Mouse (Mus musculus) embryonic facial prominence, embryonic 13.5 days (tissue): ENCODE data around the gene Clic4. TPM values are rescaled to one million over a fixed set of nuclear protein-coding genes. Genes with fewer than 3 reads are reported as not detected.

Source experiments
- ATAC-seq: fragments of 200-750 bp; cut with Nextera tagmentation; 2 replicates; pipeline ENCODE4 v1.8.0; 2017; ENCODE audit warnings: low read depth; ENCODE audit not compliant: insufficient number of reproducible peaks, insufficient read depth, low FRiP score, low TSS enrichment
- H3K27ac ChIP-seq: fragments of 300-500 bp; sonication (generic); 2 replicates; pipeline ENCODE4 v1.5.1; 2015; ENCODE audit warnings: moderate library complexity, mild to moderate bottlenecking, inconsistent platforms
- H3K27me3 ChIP-seq: fragments of 300-500 bp; sonication (generic); 2 replicates; pipeline ENCODE4 v1.6.1; 2015; ENCODE audit warnings: mild to moderate bottlenecking, inconsistent platforms
- H3K36me3 ChIP-seq: fragments of 300-500 bp; sonication (generic); 2 replicates; pipeline ENCODE4 v1.6.1; 2015; ENCODE audit warnings: mild to moderate bottlenecking, inconsistent platforms
- H3K4me1 ChIP-seq: fragments of 300-500 bp; sonication (generic); 2 replicates; pipeline ENCODE4 v1.6.1; 2015; ENCODE audit warnings: inconsistent platforms
- H3K4me2 ChIP-seq: fragments of 300-500 bp; sonication (generic); 2 replicates; pipeline ENCODE4 v1.6.1; 2015; ENCODE audit warnings: moderate library complexity, mild to moderate bottlenecking, inconsistent platforms
- H3K4me3 ChIP-seq: fragments of 300-500 bp; sonication (generic); 2 replicates; pipeline ENCODE4 v1.5.1; 2015; ENCODE audit warnings: mild to moderate bottlenecking, inconsistent platforms
- H3K9ac ChIP-seq: fragments of 300-500 bp; sonication (generic); 2 replicates; pipeline ENCODE4 v1.6.1; 2015; ENCODE audit warnings: mild to moderate bottlenecking, inconsistent platforms
- H3K9me3 ChIP-seq: fragments of 300-500 bp; sonication (generic); 2 replicates; pipeline ENCODE4 v1.6.1; 2016; ENCODE audit warnings: inconsistent platforms
- WGBS: fragments of 180-500 bp; shearing (Covaris S2); methylation state at CpG from one replicate; pipeline ENCODE4 v1.1.7; 2015; ENCODE audit warnings: mixed read lengths; 5-methylcytosine and 5-hydroxymethylcytosine counted together
- polyA plus RNA-seq: library from polyadenylated mRNA; unstranded; fragments of >200 nt; fragmentation: Nextera tagmentation; extraction: Ambion mirVana; gene quantifications from 2 replicates; pipeline ENCODE4 v1.2.1, GENCODE M21; 2015

The Clic4 gene
- polyA plus RNA-seq = 121 TPM in 2 replicates

GRCm38 (mm10) chr4:135272640-135273306 lies at the start of gene Clic4:
Gene Clic4, minus strand, starts transcription at chr4:135272814.
- ATAC-seq = peak; percentile 99
- peaks cover 38% of the 10 kb centered on the region for H3K4me1 ChIP-seq
- H3K4me2 ChIP-seq = peak within 1 kb of the TSS; percentile 73
- peak within 1 kb of the TSS; percentile 97 for H3K27ac ChIP-seq
- peak within 1 kb of the TSS; percentile 96 for H3K9ac ChIP-seq
- under 1% methylated on average over 55 of the region's 64 CpGs for WGBS
- no peaks in the 10 kb centered on the region for H3K36me3 ChIP-seq
- peaks cover 16% of the 10 kb centered on the region for H3K27me3 ChIP-seq
- peak within 1 kb of the TSS; percentile 86 for H3K4me3 ChIP-seq
- H3K9me3 ChIP-seq = no peaks in the 10 kb centered on the region

- Histone ChIP-seq H3K27ac (no peak overlapping the region), H3K4me3 (no peak overlapping the region), H3K4me1 (peaks cover 5% of the 10 kb centered on the region; the same call in 1 of the 2 replicates), H3K9ac (no peak overlapping the region), H3K27me3 (no peaks in the 10 kb centered on the region), H3K36me3 (peaks cover 80% of the 10 kb centered on the region), H3K4me2 (no peak overlapping the region), H3K9me3 (0 out of 2 replicates have a peak, but pooled peaks cover 6% of the 10 kb centered on the region)
- peak; percentile 80 for ATAC-seq
- 8% methylated on average over 2 of the region's 2 CpGs for WGBS
Observed at GRCm38 (mm10) chr4:135317966-135318365, 45.4 kb upstream of the Clic4 start.

- Histone ChIP-seq H3K9me3 (0 out of 2 replicates have a peak, but pooled peaks cover 6% of the 10 kb centered on the region), H3K27ac (no peak overlapping the region), H3K4me1 (peaks cover 8% of the 10 kb centered on the region; the same call in 1 of the 2 replicates), H3K36me3 (peaks cover 76% of the 10 kb centered on the region), H3K27me3 (no peaks in the 10 kb centered on the region), H3K4me3 (no peak overlapping the region), H3K4me2 (no peak overlapping the region), H3K9ac (no peak overlapping the region)
- 74% methylated on average over 4 of the region's 4 CpGs for WGBS
- no peak for ATAC-seq
Observed at GRCm38 (mm10) chr4:135317539-135317938, 44.9 kb upstream of the Clic4 start.

- ATAC-seq = no peak
- WGBS = 95% methylated on average over 9 of the region's 9 CpGs
- Histone ChIP-seq H3K4me1 (peaks cover 11% of the 10 kb centered on the region; the same call in 1 of the 2 replicates), H3K9ac (no peak overlapping the region), H3K36me3 (peaks cover 53% of the 10 kb centered on the region), H3K9me3 (0 out of 2 replicates have a peak, but pooled peaks cover 6% of the 10 kb centered on the region), H3K27me3 (no peaks in the 10 kb centered on the region), H3K4me3 (no peak overlapping the region), H3K27ac (no peak overlapping the region), H3K4me2 (no peak overlapping the region)
Observed at GRCm38 (mm10) chr4:135315287-135315686, 42.7 kb upstream of the Clic4 start.

GRCm38 (mm10) chr4:135314419-135314832 lies 41.8 kb upstream of the Clic4 start:
- Histone ChIP-seq H3K36me3 (peaks cover 44% of the 10 kb centered on the region), H3K27ac (no peak overlapping the region), H3K9ac (no peak overlapping the region), H3K9me3 (0 out of 2 replicates have a peak, but pooled peaks cover 6% of the 10 kb centered on the region), H3K4me1 (peaks cover 17% of the 10 kb centered on the region), H3K27me3 (no peaks in the 10 kb centered on the region), H3K4me2 (no peak overlapping the region), H3K4me3 (no peak overlapping the region)
- no peak for ATAC-seq
- WGBS = 88% methylated on average over 11 of the region's 11 CpGs

- ATAC-seq = no peak
- Histone ChIP-seq H3K4me1 (peaks cover 24% of the 10 kb centered on the region), H3K9me3 (0 out of 2 replicates have a peak, but pooled peaks cover 6% of the 10 kb centered on the region), H3K27me3 (no peaks in the 10 kb centered on the region), H3K36me3 (peaks cover 38% of the 10 kb centered on the region), H3K27ac (no peak overlapping the region), H3K4me3 (no peak overlapping the region), H3K4me2 (no peak overlapping the region), H3K9ac (no peak overlapping the region)
- 85% methylated on average over 9 of the region's 9 CpGs for WGBS
Observed at GRCm38 (mm10) chr4:135313761-135314241, 41.2 kb upstream of the Clic4 start.

- no peaks in the 10 kb centered on the region for H3K27me3 ChIP-seq
- H3K27ac ChIP-seq = 0 out of 2 replicates have a peak overlapping the region, but pooled peaks have one; percentile 28
- ATAC-seq = no peak
- peaks cover 28% of the 10 kb centered on the region for H3K4me1 ChIP-seq
- 64% methylated on average over 17 of the region's 17 CpGs for WGBS
- H3K9me3 ChIP-seq = 0 out of 2 replicates have a peak, but pooled peaks cover 6% of the 10 kb centered on the region
- no peak overlapping the region for H3K4me2 ChIP-seq
- no peak overlapping the region for H3K4me3 ChIP-seq
- peaks cover 34% of the 10 kb centered on the region for H3K36me3 ChIP-seq
- H3K9ac ChIP-seq = no peak overlapping the region
Observed at GRCm38 (mm10) chr4:135313111-135313691, 40.6 kb upstream of the Clic4 start.

GRCm38 (mm10) chr4:135312706-135313105 lies 40.1 kb upstream of the Clic4 start:
- Histone ChIP-seq H3K4me1 (peaks cover 28% of the 10 kb centered on the region), H3K27me3 (no peaks in the 10 kb centered on the region), H3K4me2 (no peak overlapping the region), H3K9me3 (0 out of 2 replicates have a peak, but pooled peaks cover 6% of the 10 kb centered on the region), H3K36me3 (peaks cover 34% of the 10 kb centered on the region), H3K4me3 (no peak overlapping the region), H3K27ac (0 out of 2 replicates have a peak overlapping the region, but pooled peaks have one; percentile 28), H3K9ac (no peak overlapping the region)
- ATAC-seq = no peak
- WGBS = 54% methylated on average over 4 of the region's 4 CpGs

GRCm38 (mm10) chr4:135310371-135310770 lies 37.8 kb upstream of the Clic4 start:
- Histone ChIP-seq H3K4me3 (no peak overlapping the region), H3K4me2 (no peak overlapping the region), H3K27ac (no peak overlapping the region), H3K9ac (no peak overlapping the region), H3K9me3 (0 out of 2 replicates have a peak, but pooled peaks cover 4% of the 10 kb centered on the region), H3K36me3 (peaks cover 11% of the 10 kb centered on the region), H3K27me3 (no peaks in the 10 kb centered on the region), H3K4me1 (peaks cover 33% of the 10 kb centered on the region)
- WGBS = 87% methylated on average over 8 of the region's 8 CpGs
- ATAC-seq = no peak

- Histone ChIP-seq H3K9ac (no peak overlapping the region), H3K27ac (no peak overlapping the region), H3K36me3 (peaks cover 4% of the 10 kb centered on the region), H3K27me3 (no peaks in the 10 kb centered on the region), H3K4me1 (peaks cover 33% of the 10 kb centered on the region), H3K9me3 (no peaks in the 10 kb centered on the region), H3K4me3 (no peak overlapping the region), H3K4me2 (no peak overlapping the region)
- 38% methylated on average over 5 of the region's 5 CpGs for WGBS
- no peak for ATAC-seq
Observed at GRCm38 (mm10) chr4:135309726-135310125, 37.1 kb upstream of the Clic4 start.

- no peak for ATAC-seq
- WGBS = 52% methylated on average over 9 of the region's 9 CpGs
- Histone ChIP-seq H3K9ac (no peak overlapping the region), H3K4me3 (no peak overlapping the region), H3K4me2 (no peak overlapping the region), H3K27ac (no peak overlapping the region), H3K4me1 (peaks cover 33% of the 10 kb centered on the region), H3K27me3 (no peaks in the 10 kb centered on the region), H3K36me3 (no peaks in the 10 kb centered on the region), H3K9me3 (no peaks in the 10 kb centered on the region)
Observed at GRCm38 (mm10) chr4:135309112-135309659, 36.6 kb upstream of the Clic4 start.
